Mouse (Mus musculus): ENCODE measurements at regions not wholly inside any gene's neighbourhood (a gene's known extent, or its start where the extent isn't known, plus 50 kb on each side); places are given as distances from the start of the nearest gene placed in this dataset.

DNA sequence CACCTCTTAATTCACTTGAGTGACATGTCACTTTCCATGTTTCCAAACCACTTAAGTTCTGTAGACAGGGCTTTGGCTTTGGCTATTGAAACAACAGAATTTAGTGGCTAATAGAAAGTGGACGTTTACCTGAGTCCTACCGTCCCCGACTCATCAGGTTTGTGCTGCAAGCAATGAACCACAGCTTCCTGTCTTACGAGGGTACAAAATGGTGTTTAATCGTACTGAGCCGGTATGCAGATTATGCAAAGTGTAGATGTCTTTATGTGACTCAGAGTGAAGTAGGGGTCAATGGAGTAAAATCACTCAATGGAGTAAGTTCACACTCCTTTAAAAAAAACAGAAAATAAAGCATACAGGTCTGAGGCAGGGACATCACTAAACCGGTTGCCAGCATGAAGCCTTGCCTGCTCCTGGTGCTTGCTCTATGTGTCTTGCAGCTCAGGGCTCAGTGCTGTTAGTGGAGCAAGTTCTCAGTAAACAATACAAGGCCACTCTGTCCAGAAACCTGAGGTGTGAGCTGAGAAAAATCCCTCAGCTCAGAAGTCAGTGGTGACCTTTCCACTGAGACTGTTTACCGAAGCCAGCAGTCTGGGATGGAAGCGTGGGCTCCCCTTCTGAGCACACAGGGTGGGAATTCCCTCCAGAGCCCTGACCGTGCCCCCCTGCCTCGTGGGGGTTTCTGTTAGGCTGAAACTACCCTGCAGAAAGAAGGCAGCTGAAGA, 226.1 kb upstream of the Jun start:
- Histone ChIP-seq H3K36me3 (ENCODE audit: control insufficient read depth, insufficient read depth, low read length) (no peaks in the 10 kb centered on the region), H3K9ac (ENCODE audit: low read length) (peak overlapping the region; percentile 23; the same call in 1 of the 2 replicates), H3K27me3 (ENCODE audit: control insufficient read depth, insufficient read depth, low read length) (no peaks in the 10 kb centered on the region), H3K4me2 (replicated peaks; ENCODE audit: low read depth) (peak overlapping the region; percentile 26; the same call in 1 of the 2 replicates), H3K4me1 (replicated peaks; ENCODE audit: control insufficient read depth, insufficient read depth) (peaks cover 6% of the 10 kb centered on the region; the same call in 1 of the 2 replicates), H3K27ac (replicated peaks) (peak overlapping the region; percentile 83), H3K4me3 (ENCODE audit: low read depth, low read length) (no peak overlapping the region), H3K9me3 (ENCODE audit: control insufficient read depth, low read length) (no peaks in the 10 kb centered on the region)
- ATAC-seq (ENCODE audit: low FRiP score, low TSS enrichment) (peak; percentile 68), DNase-seq (ENCODE audit: low spot score) (peak; percentile 24)
- TF ChIP-seq EP300 (optimal IDR thresholded peaks at IDR 0.05) (no peak), CTCF (IDR thresholded peaks at IDR 0.05; ENCODE audit: low read depth) (no peak)
- 34% methylated on average over 11 of the region's 11 CpGs for WGBS

DNA sequence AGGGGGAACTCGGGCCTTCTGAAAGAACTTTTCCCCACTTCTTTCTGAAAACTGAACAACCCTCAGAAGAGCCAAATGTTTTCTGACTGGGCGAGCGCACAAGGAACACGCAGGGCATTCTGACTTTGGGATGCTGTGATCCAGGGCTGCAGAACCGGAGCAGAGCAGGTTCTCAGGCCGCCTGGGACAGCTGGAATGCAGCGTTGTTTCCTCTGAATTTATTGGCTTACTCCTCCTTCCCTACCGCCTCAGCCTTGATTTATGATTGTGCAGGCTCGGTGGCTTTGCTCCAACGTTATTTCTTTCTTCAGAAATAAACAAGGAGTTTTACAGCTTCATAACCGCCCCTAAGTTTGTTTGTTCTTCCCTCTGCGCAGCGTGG, 226.7 kb upstream of the Jun start:
- Histone ChIP-seq H3K9me3 (ENCODE audit: control insufficient read depth, low read length) (no peaks in the 10 kb centered on the region), H3K4me3 (ENCODE audit: low read depth, low read length) (no peak overlapping the region), H3K27ac (replicated peaks) (peak overlapping the region; percentile 83), H3K36me3 (ENCODE audit: control insufficient read depth, insufficient read depth, low read length) (no peaks in the 10 kb centered on the region), H3K9ac (ENCODE audit: low read length) (peak overlapping the region; percentile 23; the same call in 1 of the 2 replicates), H3K27me3 (ENCODE audit: control insufficient read depth, insufficient read depth, low read length) (no peaks in the 10 kb centered on the region), H3K4me1 (replicated peaks; ENCODE audit: control insufficient read depth, insufficient read depth) (peaks cover 6% of the 10 kb centered on the region; the same call in 1 of the 2 replicates), H3K4me2 (replicated peaks; ENCODE audit: low read depth) (peak overlapping the region; percentile 26; the same call in 1 of the 2 replicates)
- 15% methylated on average over 13 of the region's 13 CpGs for WGBS
- DNase-seq (ENCODE audit: low spot score) (peak; percentile 32), ATAC-seq (ENCODE audit: low FRiP score, low TSS enrichment) (peak; percentile 60; the same call in 1 of the 2 replicates)
- TF ChIP-seq CTCF (IDR thresholded peaks at IDR 0.05; ENCODE audit: low read depth) (no peak), EP300 (optimal IDR thresholded peaks at IDR 0.05) (no peak)

DNA sequence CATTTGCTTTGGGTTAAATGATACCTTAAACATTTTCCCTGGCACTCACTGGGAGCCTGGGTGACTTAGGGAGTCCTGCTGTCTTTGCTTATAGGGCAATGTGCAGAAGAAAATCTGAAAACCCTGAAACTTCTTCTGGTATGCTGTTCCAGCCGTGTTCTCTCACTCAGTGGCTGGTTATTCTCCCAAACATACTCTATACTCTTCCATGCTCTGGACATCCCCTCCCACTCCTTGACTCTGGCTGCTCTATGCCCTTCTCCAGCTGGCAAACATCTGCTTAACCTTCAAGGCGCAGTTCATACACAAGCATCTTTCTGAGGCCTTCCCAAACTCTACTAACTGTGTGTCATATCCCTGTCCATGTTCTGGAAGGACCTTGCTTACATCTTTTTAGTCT, 227.2 kb upstream of the Jun start:
- H3K27ac ChIP-seq (replicated peaks): peak overlapping the region; percentile 83
- no peaks in the 10 kb centered on the region for H3K36me3 ChIP-seq (ENCODE audit: control insufficient read depth, insufficient read depth, low read length)
- ATAC-seq (ENCODE audit: low FRiP score, low TSS enrichment) (no peak), DNase-seq (ENCODE audit: low spot score) (no peak)
- H3K9ac ChIP-seq (ENCODE audit: low read length): no peak overlapping the region
- H3K4me3 ChIP-seq (ENCODE audit: low read depth, low read length): no peak overlapping the region
- WGBS: 53% methylated on average over 2 of the region's 2 CpGs
- no peak for TF ChIP-seq EP300 (optimal IDR thresholded peaks at IDR 0.05)
- TF ChIP-seq CTCF (IDR thresholded peaks at IDR 0.05; ENCODE audit: low read depth): no peak
- no peaks in the 10 kb centered on the region for H3K27me3 ChIP-seq (ENCODE audit: control insufficient read depth, insufficient read depth, low read length)
- no peaks in the 10 kb centered on the region for H3K9me3 ChIP-seq (ENCODE audit: control insufficient read depth, low read length)
- no peak overlapping the region for H3K4me2 ChIP-seq (replicated peaks; ENCODE audit: low read depth)
- peaks cover 6% of the 10 kb centered on the region; the same call in 1 of the 2 replicates for H3K4me1 ChIP-seq (replicated peaks; ENCODE audit: control insufficient read depth, insufficient read depth)

DNA sequence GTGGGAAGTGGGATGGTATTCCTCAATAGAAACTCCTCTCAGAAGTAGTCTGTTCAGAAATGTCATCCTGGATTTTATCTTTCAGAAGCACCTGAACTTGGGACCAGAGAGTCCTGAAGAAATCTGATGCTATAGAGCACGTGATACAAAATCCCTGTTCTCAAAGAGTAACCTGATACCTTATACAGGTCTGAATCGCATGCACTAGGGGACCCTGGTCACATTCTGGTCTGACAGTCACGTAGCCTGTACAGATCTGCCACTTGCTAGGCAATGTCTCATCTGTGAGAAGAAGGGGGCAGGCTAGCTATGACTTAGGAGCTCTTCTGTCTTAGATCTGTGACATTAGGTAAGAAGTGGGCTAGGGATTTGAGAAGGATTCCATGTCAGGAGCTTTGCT, 230.1 kb upstream of the Jun start:
- H3K4me2 ChIP-seq (replicated peaks; ENCODE audit: low read depth): no peak overlapping the region
- no peaks in the 10 kb centered on the region for H3K9me3 ChIP-seq (ENCODE audit: control insufficient read depth, low read length)
- no peaks in the 10 kb centered on the region for H3K27me3 ChIP-seq (ENCODE audit: control insufficient read depth, insufficient read depth, low read length)
- ATAC-seq (ENCODE audit: low FRiP score, low TSS enrichment) (no peak), DNase-seq (ENCODE audit: low spot score) (no peak)
- no peak for TF ChIP-seq CTCF (IDR thresholded peaks at IDR 0.05; ENCODE audit: low read depth)
- no peak for TF ChIP-seq EP300 (optimal IDR thresholded peaks at IDR 0.05)
- WGBS: 52% methylated on average over 3 of the region's 3 CpGs
- peaks cover 6% of the 10 kb centered on the region; the same call in 1 of the 2 replicates for H3K4me1 ChIP-seq (replicated peaks; ENCODE audit: control insufficient read depth, insufficient read depth)
- H3K27ac ChIP-seq (replicated peaks): no peak overlapping the region
- H3K9ac ChIP-seq (ENCODE audit: low read length): no peak overlapping the region
- H3K36me3 ChIP-seq (ENCODE audit: control insufficient read depth, insufficient read depth, low read length): no peaks in the 10 kb centered on the region
- H3K4me3 ChIP-seq (ENCODE audit: low read depth, low read length): no peak overlapping the region

DNA sequence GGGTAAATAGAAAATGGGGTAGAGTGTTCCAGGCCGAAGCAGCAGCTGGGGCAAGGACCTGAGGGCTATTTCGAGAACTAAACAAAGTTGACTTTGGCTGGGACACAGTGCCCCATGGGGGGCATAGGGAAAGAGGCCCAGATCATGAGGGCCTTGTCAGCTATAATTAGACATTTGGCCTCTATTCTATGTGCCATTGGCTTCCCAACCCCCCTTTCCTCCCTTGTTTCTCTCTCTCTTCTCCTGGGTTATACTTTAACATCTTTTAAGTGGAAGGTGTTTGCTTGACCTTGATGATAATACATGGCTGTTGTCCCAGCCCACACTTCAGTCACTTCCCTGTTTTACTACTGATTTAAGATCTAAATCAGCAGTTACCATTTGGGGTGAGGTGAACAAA, 231.8 kb upstream of the Jun start:
- no peaks in the 10 kb centered on the region for H3K27me3 ChIP-seq (ENCODE audit: control insufficient read depth, insufficient read depth, low read length)
- no peaks in the 10 kb centered on the region for H3K36me3 ChIP-seq (ENCODE audit: control insufficient read depth, insufficient read depth, low read length)
- peak; percentile 37 for DNase-seq (ENCODE audit: low spot score)
- H3K4me2 ChIP-seq (replicated peaks; ENCODE audit: low read depth): no peak overlapping the region
- ATAC-seq (ENCODE audit: low FRiP score, low TSS enrichment): peak; percentile 45; the same call in 1 of the 2 replicates
- 42% methylated on average over 2 of the region's 2 CpGs for WGBS
- no peak overlapping the region for H3K9ac ChIP-seq (ENCODE audit: low read length)
- no peak for TF ChIP-seq EP300 (optimal IDR thresholded peaks at IDR 0.05)
- TF ChIP-seq CTCF (IDR thresholded peaks at IDR 0.05; ENCODE audit: low read depth): no peak
- no peak overlapping the region for H3K27ac ChIP-seq (replicated peaks)
- H3K9me3 ChIP-seq (ENCODE audit: control insufficient read depth, low read length): no peaks in the 10 kb centered on the region
- H3K4me1 ChIP-seq (replicated peaks; ENCODE audit: control insufficient read depth, insufficient read depth): no peaks in the 10 kb centered on the region; the same call in 1 of the 2 replicates
- H3K4me3 ChIP-seq (ENCODE audit: low read depth, low read length): no peak overlapping the region

DNA sequence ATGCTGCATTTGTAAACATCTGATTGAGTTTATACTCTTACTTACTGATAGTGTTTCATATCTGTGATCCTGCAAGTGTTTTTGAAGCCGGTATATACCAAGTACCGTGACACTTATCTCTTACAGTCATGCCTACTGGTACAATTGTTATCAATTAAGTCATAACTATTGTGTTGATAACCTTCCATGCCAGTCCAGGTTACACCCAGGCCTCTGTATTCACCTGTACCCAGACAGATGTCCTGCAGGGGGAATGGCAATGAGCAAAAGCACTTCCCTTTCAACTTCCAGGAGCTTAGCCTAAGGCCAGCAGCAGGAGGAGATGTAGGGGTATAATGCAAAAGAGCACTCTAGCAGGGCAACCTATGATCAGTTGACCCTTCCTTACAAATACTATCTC, 232.2 kb upstream of the Jun start:
- WGBS: 69% methylated on average over 2 of the region's 2 CpGs
- no peaks in the 10 kb centered on the region for H3K27me3 ChIP-seq (ENCODE audit: control insufficient read depth, insufficient read depth, low read length)
- no peaks in the 10 kb centered on the region for H3K4me1 ChIP-seq (replicated peaks; ENCODE audit: control insufficient read depth, insufficient read depth)
- no peak overlapping the region for H3K4me3 ChIP-seq (ENCODE audit: low read depth, low read length)
- ATAC-seq (ENCODE audit: low FRiP score, low TSS enrichment) (peak; percentile 40; the same call in 1 of the 2 replicates), DNase-seq (ENCODE audit: low spot score) (peak; percentile 27)
- no peaks in the 10 kb centered on the region for H3K9me3 ChIP-seq (ENCODE audit: control insufficient read depth, low read length)
- H3K27ac ChIP-seq (replicated peaks): no peak overlapping the region
- H3K36me3 ChIP-seq (ENCODE audit: control insufficient read depth, insufficient read depth, low read length): no peaks in the 10 kb centered on the region
- H3K4me2 ChIP-seq (replicated peaks; ENCODE audit: low read depth): no peak overlapping the region
- TF ChIP-seq EP300 (optimal IDR thresholded peaks at IDR 0.05) (no peak), CTCF (IDR thresholded peaks at IDR 0.05; ENCODE audit: low read depth) (peak; percentile 36)
- H3K9ac ChIP-seq (ENCODE audit: low read length): no peak overlapping the region
